Mouse (Mus musculus): ENCODE results near the gene Cxcr2. TPM values are rescaled to one million over a fixed set of nuclear protein-coding genes. Genes with fewer than 3 reads are reported as not detected.

The Cxcr2 gene
- polyA plus RNA-seq (2016; fragmentation: Nextera tagmentation; extraction: Ambion mirVana) = 0.06 and 0.19 TPM in 2 replicates

GRCm38 (mm10) chr1:74153461-74154184 lies at the start of gene Cxcr2:
Gene Cxcr2, plus strand, starts transcription at chr1:74153989.
- WGBS = 77% methylated on average over 8 of the region's 8 CpGs
- no peak for DNase-seq (ENCODE audit: low spot score)

DNA sequence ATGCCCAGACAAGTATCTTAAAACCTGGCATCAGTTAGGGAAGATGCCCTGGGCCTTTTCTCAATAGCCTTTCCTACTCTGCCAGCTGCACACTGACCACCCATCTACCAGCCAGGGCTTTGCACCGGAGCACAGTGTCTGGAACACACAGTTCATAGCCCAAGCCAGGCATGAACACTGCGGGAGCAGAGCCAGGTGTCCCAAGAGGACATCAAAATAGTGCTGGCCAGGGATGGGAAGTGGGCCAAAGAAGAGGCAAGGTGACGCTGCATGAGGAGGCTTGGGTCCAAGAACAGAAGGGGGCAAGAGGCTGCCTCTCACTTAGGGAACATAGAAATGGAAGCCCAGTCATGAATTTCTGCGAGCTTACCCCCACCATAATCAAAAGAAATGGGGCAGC lies 48.1 kb upstream of the Cxcr2 start:
- no peak for DNase-seq (ENCODE audit: low spot score)
- H3K36me3 ChIP-seq = no peaks in the 10 kb centered on the region
- H3K27me3 ChIP-seq (ENCODE audit: low read depth, poor library complexity, severe bottlenecking) = peaks cover 20% of the 10 kb centered on the region
- H3K4me1 ChIP-seq = peaks cover 61% of the 10 kb centered on the region
- WGBS = 90% methylated on average over 4 of the region's 4 CpGs
- peak overlapping the region; percentile 4; the same call in 1 of the 2 replicates for H3K27ac ChIP-seq
- no peak overlapping the region for H3K4me3 ChIP-seq
- no peaks in the 10 kb centered on the region for H3K9me3 ChIP-seq (replicated peaks)

More at GRCm38 (mm10) chr1:74153461-74154184, at the start of gene Cxcr2:
- no peaks in the 10 kb centered on the region for H3K9me3 ChIP-seq (replicated peaks)
- no peaks in the 10 kb centered on the region for H3K36me3 ChIP-seq
- no peaks in the 10 kb centered on the region for H3K4me1 ChIP-seq
- no peaks in the 10 kb centered on the region for H3K27me3 ChIP-seq (ENCODE audit: low read depth, poor library complexity, severe bottlenecking)
- H3K27ac ChIP-seq = no peak within 1 kb of the TSS
- no peak within 1 kb of the TSS for H3K4me3 ChIP-seq

DNA sequence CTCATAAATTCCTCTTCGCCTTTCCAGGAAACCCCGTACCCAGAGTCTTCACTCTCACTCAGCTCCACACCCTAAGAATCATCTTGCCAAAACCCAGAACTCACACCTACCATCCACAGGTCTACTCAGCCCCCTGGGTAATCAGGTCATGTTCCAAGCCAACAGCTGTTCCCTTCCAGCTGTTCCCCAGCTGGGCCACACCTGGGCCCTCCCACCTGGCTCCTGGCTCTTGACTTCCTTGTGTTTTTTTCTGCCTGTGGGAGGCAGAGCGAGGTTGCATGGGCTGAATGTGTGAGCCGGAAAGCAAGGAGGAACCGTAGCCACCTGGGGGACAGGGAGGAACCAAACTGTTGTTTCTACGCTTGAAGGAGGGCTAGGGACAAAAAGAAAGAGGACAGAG lies 47.6 kb upstream of the Cxcr2 start:
- no peak for DNase-seq (ENCODE audit: low spot score)
- Histone ChIP-seq H3K27me3 (ENCODE audit: low read depth, poor library complexity, severe bottlenecking) (peaks cover 22% of the 10 kb centered on the region; the same call in 1 of the 2 replicates), H3K9me3 (replicated peaks) (no peaks in the 10 kb centered on the region), H3K4me1 (peaks cover 64% of the 10 kb centered on the region), H3K36me3 (no peaks in the 10 kb centered on the region), H3K4me3 (no peak overlapping the region), H3K27ac (peak overlapping the region; percentile 59)
- WGBS = 72% methylated on average over 6 of the region's 6 CpGs

DNA sequence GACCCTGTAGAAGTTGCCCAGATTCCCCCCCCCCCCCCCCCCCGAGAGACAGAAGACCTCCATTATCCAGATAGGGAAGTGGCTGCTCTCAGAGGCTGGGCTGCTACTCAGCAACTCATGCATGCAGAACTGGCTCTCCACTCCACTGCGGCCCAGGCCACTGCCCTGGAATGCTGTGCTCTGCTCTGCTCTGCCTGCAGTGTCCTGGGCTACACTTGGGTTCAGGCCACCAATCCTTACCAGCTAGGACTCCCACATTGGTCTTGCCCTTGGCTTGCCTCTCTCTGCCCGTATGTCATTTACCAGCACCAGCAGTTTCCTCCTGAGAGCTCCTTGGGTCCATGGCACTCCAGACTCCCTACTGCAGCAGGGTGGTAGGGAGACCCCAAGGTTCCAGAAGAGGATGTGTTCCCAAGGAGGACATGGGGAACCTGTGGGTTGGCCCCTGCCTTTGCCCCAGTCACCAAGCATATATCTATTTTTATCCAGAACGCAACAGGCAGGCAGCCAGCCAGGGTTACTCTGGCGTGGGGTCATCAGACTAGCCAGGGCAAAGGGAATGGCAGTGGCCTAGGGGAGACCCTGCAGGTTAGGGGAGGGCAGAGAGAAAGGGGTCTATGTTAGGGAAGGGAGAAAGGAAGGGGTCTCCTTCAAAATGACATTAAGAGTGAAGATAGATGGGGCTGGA lies 45.7 kb upstream of the Cxcr2 start:
- no peaks in the 10 kb centered on the region for H3K9me3 ChIP-seq (replicated peaks)
- H3K4me1 ChIP-seq = peaks cover 69% of the 10 kb centered on the region
- peak overlapping the region; percentile 46 for H3K27ac ChIP-seq
- WGBS = 86% methylated on average over 4 of the region's 5 CpGs
- no peak for DNase-seq (ENCODE audit: low spot score)
- H3K36me3 ChIP-seq = no peaks in the 10 kb centered on the region
- H3K4me3 ChIP-seq = no peak overlapping the region
- peaks cover 18% of the 10 kb centered on the region; the same call in 1 of the 2 replicates for H3K27me3 ChIP-seq (ENCODE audit: low read depth, poor library complexity, severe bottlenecking)

GRCm38 (mm10) chr1:74109670-74110069 lies 44.1 kb upstream of the Cxcr2 start:
- DNase-seq (ENCODE audit: low spot score) = no peak
- peak overlapping the region; percentile 44; the same call in 1 of the 2 replicates for H3K27ac ChIP-seq
- H3K4me1 ChIP-seq = peaks cover 59% of the 10 kb centered on the region
- H3K27me3 ChIP-seq (ENCODE audit: low read depth, poor library complexity, severe bottlenecking) = peaks cover 18% of the 10 kb centered on the region; the same call in 1 of the 2 replicates
- H3K9me3 ChIP-seq (replicated peaks) = no peaks in the 10 kb centered on the region
- H3K36me3 ChIP-seq = no peaks in the 10 kb centered on the region
- H3K4me3 ChIP-seq = no peak overlapping the region
- 30% methylated on average over 2 of the region's 2 CpGs for WGBS

GRCm38 (mm10) chr1:74110932-74111695 lies 42.7 kb upstream of the Cxcr2 start:
- Histone ChIP-seq H3K4me3 (peak overlapping the region; percentile 20), H3K4me1 (peaks cover 51% of the 10 kb centered on the region)

GRCm38 (mm10) chr1:74111696-74112030 lies 42.1 kb upstream of the Cxcr2 start:
- peaks cover 46% of the 10 kb centered on the region for H3K4me1 ChIP-seq
- H3K36me3 ChIP-seq = no peaks in the 10 kb centered on the region
- no peak for DNase-seq (ENCODE audit: low spot score)
- H3K4me3 ChIP-seq = peak overlapping the region; percentile 20; the same call in 1 of the 2 replicates
- H3K27me3 ChIP-seq (ENCODE audit: low read depth, poor library complexity, severe bottlenecking) = peaks cover 18% of the 10 kb centered on the region; the same call in 1 of the 2 replicates
- H3K9me3 ChIP-seq (replicated peaks) = no peaks in the 10 kb centered on the region
- peak overlapping the region; percentile 77 for H3K27ac ChIP-seq
- WGBS = 31% methylated on average over 6 of the region's 6 CpGs

More at GRCm38 (mm10) chr1:74110932-74111695, 42.7 kb upstream of the Cxcr2 start:
- WGBS = 10% methylated on average over 8 of the region's 8 CpGs
- Histone ChIP-seq H3K27me3 (ENCODE audit: low read depth, poor library complexity, severe bottlenecking) (peaks cover 18% of the 10 kb centered on the region; the same call in 1 of the 2 replicates), H3K27ac (peak overlapping the region; percentile 77), H3K36me3 (no peaks in the 10 kb centered on the region), H3K9me3 (replicated peaks) (no peaks in the 10 kb centered on the region)
- peak; percentile 60 for DNase-seq (ENCODE audit: low spot score)

- Histone ChIP-seq H3K4me3 (no peak overlapping the region), H3K4me1 (peaks cover 39% of the 10 kb centered on the region), H3K9me3 (replicated peaks) (no peaks in the 10 kb centered on the region), H3K27ac (peak overlapping the region; percentile 42; the same call in 1 of the 2 replicates), H3K27me3 (ENCODE audit: low read depth, poor library complexity, severe bottlenecking) (peaks cover 18% of the 10 kb centered on the region; the same call in 1 of the 2 replicates), H3K36me3 (no peaks in the 10 kb centered on the region)
- 47% methylated on average over 3 of the region's 3 CpGs for WGBS
- no peak for DNase-seq (ENCODE audit: low spot score)
Measured at GRCm38 (mm10) chr1:74113071-74113470, 40.7 kb upstream of the Cxcr2 start.

DNA sequence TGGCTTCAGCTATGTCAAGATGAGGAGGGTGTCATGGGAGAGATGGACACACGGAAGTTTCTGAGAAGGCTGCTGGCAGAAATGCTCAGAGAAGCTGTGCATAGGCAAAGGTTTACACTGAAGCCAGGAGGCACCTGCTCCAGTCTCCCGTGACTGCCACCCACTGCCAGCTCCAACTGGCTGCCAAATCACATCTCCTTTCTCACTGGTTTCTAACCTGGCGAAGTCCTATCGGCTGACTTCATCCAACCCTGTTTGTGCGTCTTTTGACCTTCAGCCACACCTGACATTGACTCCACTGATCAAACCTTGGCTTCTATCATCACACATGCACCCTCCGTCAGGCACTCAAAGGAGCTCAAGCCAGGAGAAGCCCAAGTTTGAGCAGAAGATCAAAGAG lies 35.9 kb upstream of the Cxcr2 start:
- no peak for DNase-seq (ENCODE audit: low spot score)
- H3K27me3 ChIP-seq (ENCODE audit: low read depth, poor library complexity, severe bottlenecking) = peaks cover 21% of the 10 kb centered on the region
- H3K4me1 ChIP-seq = peaks cover 12% of the 10 kb centered on the region
- H3K36me3 ChIP-seq = no peaks in the 10 kb centered on the region
- H3K4me3 ChIP-seq = no peak overlapping the region
- WGBS = 85% methylated on average over 6 of the region's 6 CpGs
- no peak overlapping the region for H3K27ac ChIP-seq
- H3K9me3 ChIP-seq (replicated peaks) = no peaks in the 10 kb centered on the region

GRCm38 (mm10) chr1:74119115-74119514 lies 34.7 kb upstream of the Cxcr2 start:
- WGBS = 90% methylated on average over 1 of the region's 1 CpGs
- no peak overlapping the region for H3K4me3 ChIP-seq
- peaks cover 14% of the 10 kb centered on the region for H3K4me1 ChIP-seq
- no peak overlapping the region for H3K27ac ChIP-seq
- no peaks in the 10 kb centered on the region for H3K36me3 ChIP-seq
- no peaks in the 10 kb centered on the region for H3K9me3 ChIP-seq (replicated peaks)
- H3K27me3 ChIP-seq (ENCODE audit: low read depth, poor library complexity, severe bottlenecking) = peaks cover 33% of the 10 kb centered on the region
- DNase-seq (ENCODE audit: low spot score) = no peak

GRCm38 (mm10) chr1:74121138-74121537 lies 32.7 kb upstream of the Cxcr2 start:
- no peaks in the 10 kb centered on the region for H3K9me3 ChIP-seq (replicated peaks)
- H3K36me3 ChIP-seq = no peaks in the 10 kb centered on the region
- no peak overlapping the region for H3K27ac ChIP-seq
- DNase-seq (ENCODE audit: low spot score) = no peak
- H3K27me3 ChIP-seq (ENCODE audit: low read depth, poor library complexity, severe bottlenecking) = peaks cover 54% of the 10 kb centered on the region
- WGBS = 89% methylated on average over 7 of the region's 7 CpGs
- no peak overlapping the region for H3K4me3 ChIP-seq
- H3K4me1 ChIP-seq = peaks cover 26% of the 10 kb centered on the region

DNA sequence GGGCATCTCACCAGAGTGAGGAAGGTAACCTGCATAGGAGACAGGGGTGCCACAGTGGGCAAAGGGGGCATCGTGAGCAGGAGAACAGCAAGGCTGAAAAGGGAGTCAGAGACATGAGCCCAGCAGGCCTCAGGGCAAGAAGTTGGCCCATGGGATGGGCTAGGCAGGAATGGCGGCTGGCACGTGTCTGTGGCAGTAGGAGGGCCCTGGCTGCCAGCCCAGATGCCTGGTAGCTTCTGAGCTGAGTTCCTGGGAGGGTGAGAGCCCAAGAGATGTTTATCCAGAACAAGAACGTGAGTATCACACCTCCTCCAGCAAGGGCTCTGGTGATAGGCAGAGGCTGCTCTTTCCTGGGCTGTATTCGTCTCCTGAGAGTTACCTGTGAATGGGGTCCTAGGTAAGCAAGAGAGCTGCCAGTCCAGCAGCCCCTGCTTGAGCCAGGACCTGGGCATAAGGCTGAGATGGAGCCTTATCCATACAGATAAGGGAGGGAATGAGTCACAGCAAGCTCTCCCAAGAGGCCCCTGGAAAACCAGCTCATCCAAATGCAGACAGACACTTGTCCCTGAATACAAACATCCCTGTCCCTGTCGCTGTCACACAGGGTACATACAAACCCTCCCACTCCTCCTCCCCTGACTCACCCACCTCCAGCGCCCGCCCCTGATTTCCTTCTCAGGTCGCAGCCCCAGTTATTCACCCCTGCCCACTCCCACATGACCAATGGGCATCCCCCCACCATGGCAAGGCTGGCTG lies 31.8 kb upstream of the Cxcr2 start:
- H3K4me3 ChIP-seq = no peak overlapping the region
- peaks cover 26% of the 10 kb centered on the region for H3K4me1 ChIP-seq
- no peak overlapping the region for H3K27ac ChIP-seq
- WGBS = 61% methylated on average over 9 of the region's 9 CpGs
- DNase-seq (ENCODE audit: low spot score) = no peak
- H3K9me3 ChIP-seq (replicated peaks) = no peaks in the 10 kb centered on the region
- H3K36me3 ChIP-seq = no peaks in the 10 kb centered on the region
- peaks cover 56% of the 10 kb centered on the region for H3K27me3 ChIP-seq (ENCODE audit: low read depth, poor library complexity, severe bottlenecking)
